Mouse (Mus musculus) myocyte (in vitro differentiated cells): ENCODE measurements around the gene 6330403K07Rik. TPM values are rescaled to one million over a fixed set of nuclear protein-coding genes. Genes with fewer than 3 reads are reported as not detected.

ENCODE experiments used
- H3K27me3 ChIP-seq: one replicate; pipeline ENCODE4 v1.6.1; 2011; ENCODE audit not compliant: control insufficient read depth, insufficient read depth, insufficient read length
- H3K36me3 ChIP-seq: one replicate; pipeline ENCODE4 v1.6.1; 2011; ENCODE audit not compliant: control insufficient read depth, insufficient read depth
- H3K4me2 ChIP-seq: one replicate; pipeline ENCODE4 v1.6.1; 2011; ENCODE audit warnings: low read depth, control low read depth
- H3K4me3 ChIP-seq: one replicate; pipeline ENCODE4 v1.5.1; 2011; ENCODE audit warnings: mild to moderate bottlenecking, control low read depth, moderate library complexity
- H3K79me2 ChIP-seq: one replicate; pipeline ENCODE4 v1.6.1; 2011; ENCODE audit not compliant: control insufficient read depth, insufficient read depth
- H3ac ChIP-seq: one replicate; pipeline ENCODE4 v1.6.1; 2011; ENCODE audit not compliant: control insufficient read depth, insufficient read length
- CEBPB ChIP-seq: IDR thresholded peaks from 2 replicates; pipeline ENCODE4 v1.6.1; 2011; ENCODE audit warnings: mild to moderate bottlenecking, moderate library complexity; ENCODE audit not compliant: poor library complexity, insufficient read depth, severe bottlenecking
- E2F4 ChIP-seq: IDR thresholded peaks from one replicate; pipeline ENCODE4 v1.6.1; 2011; ENCODE audit warnings: mild to moderate bottlenecking, control low read depth, moderate library complexity; ENCODE audit not compliant: insufficient read depth
- MAX ChIP-seq: IDR thresholded peaks from one replicate; pipeline ENCODE4 v1.6.1; 2011; ENCODE audit warnings: low read depth, mild to moderate bottlenecking, control low read depth
- MYOD1 ChIP-seq, 3 experiments: IDR thresholded peaks; one replicate each; pipeline ENCODE4 v1.6.1; 2011; ENCODE audit warnings: control low read depth in 2 of 3, low read depth in 2 of 3, mild to moderate bottlenecking in 2 of 3, moderate library complexity in 1 of 3; ENCODE audit not compliant: insufficient read length in 2 of 3, control insufficient read depth in 1 of 3
- MYOG ChIP-seq, 3 experiments: IDR thresholded peaks; one replicate each; pipeline ENCODE4 v1.6.1; 2011; ENCODE audit warnings: control low read depth in 2 of 3, low read depth in 2 of 3, mild to moderate bottlenecking in 2 of 3; ENCODE audit not compliant: insufficient read length in 2 of 3, control insufficient read depth in 1 of 3, insufficient read depth in 1 of 3
- POLR2A ChIP-seq: IDR thresholded peaks from one replicate; pipeline ENCODE4 v1.6.1; 2011; ENCODE audit warnings: low read depth, mild to moderate bottlenecking, control low read depth, moderate library complexity; ENCODE audit not compliant: insufficient read length
- POLR2AphosphoS2 ChIP-seq: IDR thresholded peaks from one replicate; pipeline ENCODE4 v1.6.1; 2011; ENCODE audit warnings: low read depth, control low read depth; ENCODE audit not compliant: insufficient read length
- REST ChIP-seq: IDR thresholded peaks from one replicate; pipeline ENCODE4 v1.6.1; 2011; ENCODE audit warnings: mild to moderate bottlenecking, control low read depth, moderate library complexity; ENCODE audit not compliant: insufficient read depth, insufficient read length
- SRF ChIP-seq: IDR thresholded peaks from one replicate; pipeline ENCODE4 v1.6.1; 2011; ENCODE audit warnings: low read depth; ENCODE audit not compliant: control insufficient read depth, insufficient read length
- TCF12 ChIP-seq: IDR thresholded peaks from one replicate; pipeline ENCODE4 v1.6.1; 2011; ENCODE audit warnings: mild to moderate bottlenecking, control low read depth; ENCODE audit not compliant: poor library complexity, insufficient read depth, severe bottlenecking
- TCF3 ChIP-seq: IDR thresholded peaks from one replicate; pipeline ENCODE4 v1.6.1; 2011; ENCODE audit warnings: low read depth, control low read depth; ENCODE audit not compliant: insufficient read length
- USF1 ChIP-seq: IDR thresholded peaks from one replicate; pipeline ENCODE4 v1.6.1; 2011; ENCODE audit warnings: low read depth, mild to moderate bottlenecking, control low read depth, moderate library complexity
- polyA plus RNA-seq: library from polyadenylated mRNA; unstranded; fragments of >200 nt; fragmentation: generic; extraction: Trizol; gene quantifications from one replicate; pipeline ENCODE4 v1.2.1, GENCODE M21; 2012; ENCODE audit warnings: missing spikeins

6330403K07Rik gene
- polyA plus RNA-seq, 1 experiment, result 0.11 TPM

GRCm38 (mm10) chr11:71018416-71019200, 14.7 kb downstream of the 6330403K07Rik start:
- no peaks in the 10 kb centered on the region for H3K27me3 ChIP-seq
- peak overlapping the region; percentile 32 for H3ac ChIP-seq
- H3K36me3 ChIP-seq, result no peaks in the 10 kb centered on the region
- H3K4me3 ChIP-seq, result peak overlapping the region; percentile 70
- TF ChIP-seq USF1, result peak; percentile 83
- TF ChIP-seq POLR2A, result no peak
- H3K4me2 ChIP-seq, result peak overlapping the region; percentile 91
- H3K79me2 ChIP-seq, result peaks cover 86% of the 10 kb centered on the region

- Histone ChIP-seq H3ac (no peak overlapping the region), H3K36me3 (peaks cover 8% of the 10 kb centered on the region), H3K4me3 (no peak overlapping the region), H3K27me3 (no peaks in the 10 kb centered on the region), H3K79me2 (peaks cover 71% of the 10 kb centered on the region), H3K4me2 (no peak overlapping the region)
- no peak for TF ChIP-seq MAX
- TF ChIP-seq POLR2A, result no peak
These were observed 16.3 kb downstream of the 6330403K07Rik start for GRCm38 (mm10) chr11:71017051-71017450.

GRCm38 (mm10) chr11:71012743-71013142, 20.6 kb downstream of the 6330403K07Rik start:
- Histone ChIP-seq H3ac (no peak overlapping the region), H3K4me2 (no peak overlapping the region), H3K4me3 (no peak overlapping the region), H3K36me3 (peaks cover 20% of the 10 kb centered on the region), H3K27me3 (no peaks in the 10 kb centered on the region), H3K79me2 (peaks cover 35% of the 10 kb centered on the region)
- TF ChIP-seq REST (no peak), MAX (no peak), POLR2AphosphoS2 (no peak), SRF (no peak), MYOG (IDR thresholded peaks at IDR 0.05; ENCODE audit: control insufficient read depth in 1 of 3, insufficient read depth in 1 of 3, insufficient read length in 2 of 3, low read depth in 2 of 3) (no peak), CEBPB (no peak), USF1 (no peak), TCF12 (no peak), MYOD1 (IDR thresholded peaks at IDR 0.05; ENCODE audit: control insufficient read depth in 1 of 3, insufficient read length in 2 of 3, low read depth in 2 of 3) (no peak), POLR2A (no peak), TCF3 (no peak), E2F4 (no peak)

- no peak overlapping the region for H3K4me3 ChIP-seq
- no peaks in the 10 kb centered on the region for H3K27me3 ChIP-seq
- H3K4me2 ChIP-seq, result no peak overlapping the region
- no peak for TF ChIP-seq MAX
- no peak for TF ChIP-seq POLR2A
- TF ChIP-seq TCF12, result no peak
- TF ChIP-seq SRF, result no peak
- no peak for TF ChIP-seq E2F4
- TF ChIP-seq POLR2AphosphoS2, result no peak
- no peak for TF ChIP-seq TCF3
- no peak for TF ChIP-seq REST
- TF ChIP-seq USF1, result no peak
- TF ChIP-seq MYOG (IDR thresholded peaks at IDR 0.05; ENCODE audit: control insufficient read depth in 1 of 3, insufficient read depth in 1 of 3, insufficient read length in 2 of 3, low read depth in 2 of 3), result no peak
- no peak for TF ChIP-seq CEBPB
- no peak for TF ChIP-seq MYOD1 (IDR thresholded peaks at IDR 0.05; ENCODE audit: control insufficient read depth in 1 of 3, insufficient read length in 2 of 3, low read depth in 2 of 3)
- H3K79me2 ChIP-seq, result peaks cover 4% of the 10 kb centered on the region
- no peak overlapping the region for H3ac ChIP-seq
- peaks cover 20% of the 10 kb centered on the region for H3K36me3 ChIP-seq
These were observed 25.0 kb downstream of the 6330403K07Rik start for GRCm38 (mm10) chr11:71008321-71008720.

GRCm38 (mm10) chr11:71007831-71008230, 25.5 kb downstream of the 6330403K07Rik start:
- H3K36me3 ChIP-seq, result peaks cover 19% of the 10 kb centered on the region
- TF ChIP-seq REST (no peak), CEBPB (no peak), MYOD1 (IDR thresholded peaks at IDR 0.05; ENCODE audit: control insufficient read depth in 1 of 3, insufficient read length in 2 of 3, low read depth in 2 of 3) (no peak), MAX (no peak), USF1 (no peak), POLR2AphosphoS2 (no peak), POLR2A (no peak), TCF12 (no peak), TCF3 (no peak), SRF (no peak), E2F4 (no peak), MYOG (IDR thresholded peaks at IDR 0.05; ENCODE audit: control insufficient read depth in 1 of 3, insufficient read depth in 1 of 3, insufficient read length in 2 of 3, low read depth in 2 of 3) (no peak)

More at GRCm38 (mm10) chr11:71007831-71008230, 25.5 kb downstream of the 6330403K07Rik start:
- Histone ChIP-seq H3K79me2 (peaks cover 9% of the 10 kb centered on the region), H3ac (no peak overlapping the region), H3K4me3 (no peak overlapping the region), H3K27me3 (no peaks in the 10 kb centered on the region), H3K4me2 (no peak overlapping the region)
